Mouse (Mus musculus) erythroblast, embryonic 14.5 days (primary cell): Measurements from ENCODE around the gene Fkbp9.

ENCODE experiments used
- GATA1 ChIP-seq: IDR thresholded peaks from 2 replicates; pipeline ENCODE4 v1.6.1; 2012; ENCODE audit warnings: low read length, inconsistent platforms, mixed read lengths
- TAL1 ChIP-seq: IDR thresholded peaks from 3 replicates; pipeline ENCODE4 v1.6.1; 2012; ENCODE audit warnings: low read length, inconsistent platforms, mixed read lengths

DNA sequence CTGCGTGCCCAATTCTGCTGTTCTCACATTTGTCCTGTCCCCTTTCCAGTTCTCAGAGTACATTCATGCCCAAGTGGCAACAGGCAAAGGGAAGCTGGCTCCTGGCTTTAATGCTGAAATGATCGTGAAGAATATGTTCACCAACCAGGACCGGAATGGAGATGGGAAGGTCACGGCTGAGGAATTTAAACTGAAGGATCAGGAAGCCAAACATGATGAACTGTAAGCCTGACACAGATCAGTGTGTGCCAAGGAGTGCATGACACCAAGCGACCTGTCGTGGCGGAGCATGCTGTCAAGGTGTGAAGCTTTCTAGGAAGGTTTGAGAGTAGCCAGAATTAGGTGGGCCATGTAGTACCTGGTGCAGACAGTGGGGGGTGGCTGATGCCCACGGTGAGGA is 46.1 kb downstream of the Fkbp9 start:
- TF ChIP-seq GATA1 (no peak), TAL1 (no peak)
